Mouse (Mus musculus) inflammation-experienced regulatory T-cells, adult 6 months (primary cell): ENCODE results near the gene Retnla. TPM values are rescaled to one million over a fixed set of nuclear protein-coding genes. Genes with fewer than 3 reads are reported as not detected.
"Not testable (repeated sequence)": the region's sequence is repeated elsewhere in the genome, so short reads cannot be mapped to it uniquely, and the experiment has no call there.

ENCODE experiments used
- ATAC-seq: one replicate; pipeline ENCODE4 v1.8.0; 2017
- polyA plus RNA-seq, 3 experiments: library from polyadenylated mRNA; unstranded; fragments of 100-300 nt; shearing (Covaris generic); gene quantifications; one replicate each; pipeline ENCODE4 v1.2.1; 2017

Retnla gene
- polyA plus RNA-seq = not detected

DNA sequence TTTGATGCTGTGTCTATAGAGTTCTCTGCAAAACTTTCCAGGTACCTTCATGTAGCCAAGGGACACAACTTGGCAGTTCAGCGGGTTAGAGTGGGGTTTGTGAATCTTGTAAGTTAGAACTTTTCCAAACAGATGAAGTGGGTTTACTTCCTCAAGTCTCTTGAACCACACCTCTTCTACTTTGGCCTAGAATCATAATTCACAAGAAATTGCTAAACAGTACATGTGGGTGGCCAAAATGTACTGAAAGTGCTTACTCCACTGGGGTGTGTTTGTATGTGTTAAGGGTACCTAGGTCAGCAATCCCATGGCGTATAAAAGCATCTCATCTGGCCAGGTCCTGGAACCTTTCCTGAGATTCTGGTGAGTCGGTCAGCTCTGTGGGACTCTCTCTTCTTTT is at the start of gene Retnla:
Retnla (plus strand) TSS at position 286 of the 400 bp plus-strand sequence.
- no peak for ATAC-seq

DNA sequence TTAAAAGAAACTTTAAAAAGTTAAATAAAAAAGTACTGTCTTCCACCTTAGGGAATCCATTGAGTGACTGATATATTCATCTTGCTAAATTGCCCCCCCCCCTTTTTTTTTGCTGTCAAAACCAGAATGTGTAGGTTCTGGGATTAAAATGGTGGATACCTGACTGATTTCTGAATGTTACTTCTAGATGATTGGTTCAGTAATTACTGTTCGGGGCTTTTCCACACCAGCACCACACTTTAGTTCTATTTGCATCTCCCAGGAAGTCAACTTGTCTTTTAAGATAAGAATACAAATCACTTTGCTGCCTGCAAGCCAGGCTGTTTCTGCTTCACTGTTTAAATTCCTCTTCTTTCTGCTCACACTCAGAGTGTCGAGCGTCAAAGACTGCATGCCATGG is 44.1 kb upstream of the Retnla start:
- peak; percentile 51 for ATAC-seq

GRCm38 (mm10) chr16:48799470-48799869 is 42.9 kb upstream of the Retnla start:
- ATAC-seq = no peak

DNA sequence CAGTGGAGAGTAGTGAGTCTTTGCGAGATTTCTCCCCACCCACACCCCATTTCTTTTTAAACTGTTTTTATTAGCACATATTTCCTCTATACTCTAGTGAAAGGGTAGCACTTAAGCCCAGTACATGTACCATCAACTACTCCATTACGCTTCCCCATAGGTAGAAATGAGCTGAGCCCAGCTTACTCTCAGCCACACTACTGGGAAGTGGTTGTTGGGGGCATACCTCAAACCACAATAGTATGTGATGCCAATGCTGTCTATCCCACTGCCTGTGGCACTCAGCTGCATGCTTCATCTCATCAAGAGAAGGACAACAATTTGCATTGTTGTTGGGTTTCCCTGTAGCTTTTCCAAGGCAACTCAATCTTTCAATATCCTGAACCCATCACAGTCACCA is 41.4 kb upstream of the Retnla start:
- no peak for ATAC-seq

DNA sequence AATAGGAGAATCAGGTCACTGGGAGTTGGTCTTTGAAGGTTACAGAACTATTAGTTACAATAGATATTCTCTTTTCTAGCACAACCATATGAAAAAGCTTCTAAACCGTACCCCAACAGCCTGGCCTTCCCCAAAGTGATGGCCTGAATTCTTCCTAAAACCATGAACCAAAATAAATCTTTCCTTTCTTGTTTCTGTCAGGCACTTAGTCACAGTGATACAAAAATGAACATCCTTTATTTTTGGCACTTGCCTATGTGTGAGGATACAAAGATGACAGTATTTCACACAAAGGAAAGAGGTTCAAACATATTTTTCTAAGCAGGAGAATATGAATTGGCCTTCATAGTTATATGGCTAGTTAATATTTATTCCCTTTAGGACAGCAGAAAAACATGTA is 36.9 kb upstream of the Retnla start:
- ATAC-seq = no peak

DNA sequence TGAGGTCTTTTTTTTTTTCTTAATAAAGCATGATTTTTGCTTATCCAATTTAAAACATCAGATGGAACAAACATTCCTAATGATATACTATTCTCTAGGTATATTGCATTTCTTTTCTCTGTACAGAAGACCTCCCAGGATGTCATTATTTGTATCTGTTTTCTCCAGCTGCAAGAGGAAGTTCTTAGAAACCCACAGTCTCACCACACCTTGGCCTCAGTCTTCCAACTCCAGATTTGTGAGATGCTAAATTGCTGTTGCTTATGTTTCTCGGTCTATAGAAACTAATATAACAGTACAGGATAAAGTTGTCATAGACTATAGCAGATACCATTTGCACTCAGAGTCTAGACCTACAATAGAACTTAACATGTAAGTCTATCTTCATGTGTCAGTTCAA is 35.8 kb upstream of the Retnla start:
- ATAC-seq = peak; percentile 28

DNA sequence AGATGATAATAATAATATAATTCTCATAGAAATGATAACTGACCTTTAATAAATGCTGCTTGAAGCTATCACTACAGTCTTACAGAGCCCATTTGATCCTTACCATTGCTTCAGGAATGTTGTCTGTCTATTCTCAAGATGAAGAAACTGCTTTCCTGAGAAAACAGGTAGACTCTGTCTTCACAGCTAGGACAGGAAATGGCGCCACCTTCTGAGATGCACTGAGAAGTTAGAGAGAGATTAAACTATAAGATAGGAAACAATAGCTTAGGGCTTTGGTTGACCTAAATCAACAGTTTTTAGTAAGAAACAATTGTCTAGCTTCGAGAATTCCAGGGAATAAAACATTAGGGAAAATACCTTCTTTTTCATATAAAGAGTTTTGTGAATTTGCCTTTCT is 33.0 kb upstream of the Retnla start:
- peak; percentile 86 for ATAC-seq

- no peak for ATAC-seq
These were observed 30.4 kb upstream of the Retnla start for GRCm38 (mm10) chr16:48811881-48812436.

GRCm38 (mm10) chr16:48816695-48817094 is 25.7 kb upstream of the Retnla start, which contains the start of gene Retnlb:
TSS of gene Retnlb (plus strand) at chr16:48816856.
- no peak for ATAC-seq

DNA sequence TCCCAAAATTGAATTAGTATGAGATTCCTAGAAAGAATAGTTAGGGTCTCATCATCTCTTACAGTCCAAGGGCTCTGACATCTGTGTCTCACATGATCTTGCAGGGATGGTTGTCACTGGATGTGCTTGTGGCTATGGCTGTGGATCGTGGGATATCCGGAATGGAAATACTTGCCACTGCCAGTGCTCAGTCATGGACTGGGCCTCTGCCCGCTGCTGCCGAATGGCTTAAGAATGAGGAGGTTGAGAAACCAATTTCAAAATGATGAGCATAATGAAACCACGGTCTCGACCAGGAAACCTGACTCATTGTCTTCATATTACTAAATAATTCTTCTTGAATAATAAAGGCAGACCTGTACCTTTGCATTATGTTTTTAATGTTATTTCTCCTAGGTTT is 23.8 kb upstream of the Retnla start:
- ATAC-seq = no peak

DNA sequence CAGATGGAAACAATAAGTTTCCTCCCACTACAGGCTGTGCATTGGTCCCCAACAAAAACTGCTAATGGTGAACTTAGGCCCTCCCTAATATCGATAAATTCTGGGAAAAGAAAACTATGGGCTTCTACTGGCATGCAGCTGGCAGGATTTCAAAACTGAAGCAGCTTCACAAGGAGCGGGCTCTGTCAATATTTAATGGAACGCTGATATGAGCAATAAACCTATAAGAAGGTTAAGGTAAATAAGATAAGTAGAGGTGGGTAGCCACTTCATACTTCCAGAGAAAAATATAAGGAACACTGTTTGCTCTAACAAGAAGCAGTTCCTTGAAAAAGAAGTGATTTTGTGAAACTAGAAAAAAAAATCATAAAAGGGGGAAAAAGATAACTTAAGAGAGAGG is 15.9 kb upstream of the Retnla start:
- ATAC-seq = no peak

GRCm38 (mm10) chr16:48827625-48828024 is 14.7 kb upstream of the Retnla start:
- no peak for ATAC-seq

GRCm38 (mm10) chr16:48829060-48829459 is 13.3 kb upstream of the Retnla start:
- ATAC-seq = no peak

GRCm38 (mm10) chr16:48832055-48832454 is 10.3 kb upstream of the Retnla start:
- ATAC-seq = no peak

- ATAC-seq = not testable (repeated sequence)
These were observed 8.7 kb upstream of the Retnla start for GRCm38 (mm10) chr16:48833626-48834025.

- no peak for ATAC-seq
These were observed 1.5 kb downstream of the Retnla start for GRCm38 (mm10) chr16:48843671-48844386.

DNA sequence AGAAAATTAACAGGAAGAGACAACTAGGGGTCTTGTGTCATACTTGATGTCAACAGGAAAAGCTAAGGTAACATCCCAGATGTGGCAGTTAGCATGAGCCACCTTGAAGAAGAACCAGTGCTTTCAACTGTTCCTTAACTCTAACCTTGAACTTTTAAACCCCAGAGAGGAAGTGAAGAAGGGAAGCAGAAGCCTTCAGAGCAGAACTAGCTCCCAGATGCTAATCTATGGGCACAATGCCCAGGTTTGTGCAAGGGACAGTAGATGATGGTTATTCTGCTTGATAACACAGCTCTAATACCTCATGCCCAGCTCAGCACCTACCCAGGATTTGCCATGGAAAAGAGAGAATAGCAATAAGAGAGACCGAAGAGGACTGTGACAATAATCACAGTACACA is 22.7 kb downstream of the Retnla start:
- ATAC-seq = not testable (repeated sequence)

GRCm38 (mm10) chr16:48867690-48868089 is 25.3 kb downstream of the Retnla start:
- ATAC-seq = no peak

GRCm38 (mm10) chr16:48868663-48869062 is 26.3 kb downstream of the Retnla start:
- ATAC-seq = no peak

DNA sequence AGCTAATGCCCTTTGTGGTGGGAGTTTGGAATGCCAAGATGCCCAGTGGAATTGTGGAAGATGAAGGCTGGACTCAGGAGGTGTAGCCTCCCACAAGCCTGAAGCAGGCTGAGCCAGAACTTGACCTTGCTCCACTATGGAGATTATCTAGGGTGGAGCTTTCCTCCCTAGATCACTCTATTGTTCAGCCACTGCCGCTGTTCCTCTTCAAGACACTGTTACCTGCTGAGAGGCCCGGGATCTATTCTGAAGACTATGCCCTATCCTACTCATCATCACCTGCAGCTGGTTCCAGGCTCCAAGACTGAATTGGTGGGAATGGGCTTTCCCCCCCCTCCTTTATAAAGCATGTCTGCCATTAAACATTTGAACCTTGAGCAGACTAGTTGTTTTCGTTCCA is 27.3 kb downstream of the Retnla start:
- ATAC-seq = no peak

DNA sequence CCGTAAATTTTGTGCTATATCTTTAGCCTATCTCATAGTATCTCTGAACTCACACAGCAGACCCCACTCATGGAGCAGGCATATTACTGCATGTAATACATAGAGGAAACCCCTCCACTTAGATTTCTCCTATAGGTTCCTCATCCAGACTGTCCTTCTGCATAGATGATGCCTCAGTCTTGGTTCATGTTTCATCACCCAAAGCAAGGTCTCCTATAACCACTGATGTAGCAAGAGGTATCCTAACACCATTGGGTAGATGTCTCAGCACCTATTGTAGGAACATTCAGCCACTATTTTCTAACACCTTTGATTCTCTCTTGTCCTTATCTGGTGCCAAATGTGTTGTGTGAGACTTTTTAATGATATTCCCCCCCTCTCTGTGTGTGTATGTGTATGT is 29.4 kb downstream of the Retnla start:
- ATAC-seq = no peak

- no peak for ATAC-seq
These were observed 30.0 kb downstream of the Retnla start, which contains the start of gene Retnlg for GRCm38 (mm10) chr16:48872321-48872720. TSS of gene Retnlg (plus strand) at chr16:48872621.

DNA sequence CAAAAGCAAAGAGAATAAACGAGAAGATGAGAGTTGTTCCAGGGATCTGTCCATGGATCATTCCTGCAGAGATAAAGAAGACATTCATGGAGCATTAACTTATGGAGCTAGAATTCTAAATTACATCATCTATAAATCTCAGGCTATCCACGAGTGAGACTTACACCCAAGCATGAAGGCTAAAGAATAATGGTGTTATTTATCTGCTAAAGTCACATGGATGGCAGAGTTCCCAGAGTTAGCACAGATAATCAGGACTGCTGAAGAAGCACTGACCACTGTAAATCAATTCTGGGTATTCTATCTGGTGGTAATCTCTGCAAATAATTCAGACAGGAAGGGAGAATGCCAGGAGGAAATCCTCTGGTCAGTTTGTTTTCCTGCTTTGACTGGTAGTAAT is 48.4 kb downstream of the Retnla start:
- ATAC-seq = no peak
